Mouse (Mus musculus) stomach, embryonic 15.5 days (tissue): ENCODE measurements around the gene Elmsan1. TPM values are rescaled to one million over a fixed set of nuclear protein-coding genes. Genes with fewer than 3 reads are reported as not detected.
"Not testable (repeated sequence)": the region's sequence is repeated elsewhere in the genome, so short reads cannot be mapped to it uniquely, and the experiment has no call there.

Experiments used
- ATAC-seq: fragments of 200-750 bp; cut with Nextera tagmentation; 2 replicates; pipeline ENCODE4 v1.8.0; 2017; ENCODE audit warnings: low read depth, moderate number of reproducible peaks, moderate TSS enrichment; ENCODE audit not compliant: insufficient read depth, low FRiP score
- H3K27ac ChIP-seq: fragments of 300-500 bp; sonication (generic); 2 replicates; pipeline ENCODE4 v1.5.1; 2015; ENCODE audit warnings: mild to moderate bottlenecking, inconsistent platforms
- H3K27me3 ChIP-seq: fragments of 300-500 bp; sonication (generic); replicated peaks from 2 replicates; pipeline ENCODE4 v1.6.1; 2015; ENCODE audit warnings: inconsistent platforms
- H3K36me3 ChIP-seq: fragments of 300-500 bp; sonication (generic); 2 replicates; pipeline ENCODE4 v1.6.1; 2015; ENCODE audit warnings: inconsistent platforms
- H3K4me1 ChIP-seq: fragments of 300-500 bp; sonication (generic); 2 replicates; pipeline ENCODE4 v1.6.1; 2015; ENCODE audit warnings: inconsistent platforms
- H3K4me2 ChIP-seq: fragments of 300-500 bp; sonication (generic); 2 replicates; pipeline ENCODE4 v1.6.1; 2015; ENCODE audit warnings: mild to moderate bottlenecking, inconsistent platforms
- H3K4me3 ChIP-seq: fragments of 300-500 bp; sonication (generic); replicated peaks from 2 replicates; pipeline ENCODE4 v1.5.1; 2015; ENCODE audit warnings: inconsistent platforms
- H3K9ac ChIP-seq: fragments of 300-500 bp; sonication (generic); 2 replicates; pipeline ENCODE4 v1.6.1; 2015; ENCODE audit warnings: inconsistent platforms
- H3K9me3 ChIP-seq: fragments of 300-500 bp; sonication (generic); 2 replicates; pipeline ENCODE4 v1.6.1; 2016; ENCODE audit warnings: inconsistent platforms
- WGBS: fragments of 180-500 bp; shearing (Covaris S2); methylation state at CpG from one replicate; pipeline ENCODE4 v1.1.7; 2015; 5-methylcytosine and 5-hydroxymethylcytosine counted together
- polyA plus RNA-seq: library from polyadenylated mRNA; unstranded; fragments of >200 nt; fragmentation: Nextera tagmentation; extraction: Ambion mirVana; gene quantifications from 2 replicates; pipeline ENCODE4 v1.2.1, GENCODE M21; 2015

The Elmsan1 gene
- polyA plus RNA-seq = 9.9 and 10.5 TPM in 2 replicates

- no peaks in the 10 kb centered on the region for H3K36me3 ChIP-seq
- peak within 1 kb of the TSS; percentile 80 for H3K4me3 ChIP-seq
- no peaks in the 10 kb centered on the region for H3K27me3 ChIP-seq
- H3K4me2 ChIP-seq = peak within 1 kb of the TSS; percentile 81
- under 1% methylated on average over 81 of the region's 82 CpGs for WGBS
- H3K27ac ChIP-seq = peak within 1 kb of the TSS; percentile 95
- H3K4me1 ChIP-seq = peaks cover 32% of the 10 kb centered on the region
- ATAC-seq = peak; percentile 83
- H3K9me3 ChIP-seq = no peaks in the 10 kb centered on the region
- peak within 1 kb of the TSS; percentile 94 for H3K9ac ChIP-seq
Measured at GRCm38 (mm10) chr12:84218289-84219120, at the start of gene Elmsan1. Gene Elmsan1 (minus strand): TSS chr12:84218881.

DNA sequence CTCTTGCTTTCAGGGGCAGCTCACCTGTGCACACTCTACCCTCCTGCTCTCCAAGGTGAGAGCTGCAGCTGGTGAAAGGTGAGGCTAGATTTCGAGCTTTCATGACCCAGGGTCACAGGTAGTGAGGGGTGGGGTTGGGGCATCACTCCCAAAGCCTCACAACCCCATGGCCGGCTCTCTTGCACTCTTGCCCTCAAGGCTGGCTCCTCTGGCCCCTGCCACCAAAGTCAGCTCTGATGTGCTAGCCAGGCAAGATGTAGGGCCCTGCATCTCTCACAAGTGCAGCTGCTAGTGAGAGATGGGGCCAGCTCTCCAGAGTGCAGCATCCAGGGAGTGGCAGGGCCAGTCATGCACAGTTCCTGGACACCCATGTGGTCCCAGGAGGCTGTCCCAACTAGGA is 48.6 kb upstream of the Elmsan1 start:
- no peak for ATAC-seq
- Histone ChIP-seq H3K27ac (no peak overlapping the region), H3K9me3 (no peaks in the 10 kb centered on the region), H3K4me2 (no peak overlapping the region), H3K9ac (no peak overlapping the region), H3K27me3 (no peaks in the 10 kb centered on the region), H3K36me3 (no peaks in the 10 kb centered on the region), H3K4me1 (no peaks in the 10 kb centered on the region), H3K4me3 (no peak overlapping the region)
- 53% methylated on average over 2 of the region's 2 CpGs for WGBS

DNA sequence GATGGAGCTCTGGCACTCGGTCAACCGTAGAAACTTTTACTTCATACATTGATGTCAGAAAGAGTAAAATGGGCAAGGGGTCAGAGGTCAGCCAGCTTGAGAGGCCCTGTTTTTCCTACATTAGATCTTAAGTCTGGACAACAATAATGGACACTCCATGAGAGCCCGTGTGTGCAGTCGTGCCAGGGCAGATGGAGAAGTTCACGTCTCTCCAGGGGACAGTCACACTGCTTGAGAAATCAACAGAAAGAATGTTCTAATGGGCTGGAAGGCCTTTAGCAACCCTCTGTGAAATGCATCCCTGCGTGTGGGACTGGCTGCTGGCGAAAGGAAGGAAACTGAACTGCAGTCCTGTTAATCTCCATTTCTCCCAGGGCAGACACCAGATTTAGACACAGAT is 41.7 kb upstream of the Elmsan1 start:
- Histone ChIP-seq H3K27me3 (no peaks in the 10 kb centered on the region), H3K4me1 (no peaks in the 10 kb centered on the region), H3K9me3 (no peaks in the 10 kb centered on the region), H3K27ac (no peak overlapping the region), H3K9ac (no peak overlapping the region), H3K4me2 (no peak overlapping the region), H3K4me3 (no peak overlapping the region), H3K36me3 (no peaks in the 10 kb centered on the region)
- no peak for ATAC-seq
- WGBS = 52% methylated on average over 7 of the region's 7 CpGs

- no peaks in the 10 kb centered on the region for H3K4me1 ChIP-seq
- WGBS = 65% methylated on average over 5 of the region's 5 CpGs
Measured at GRCm38 (mm10) chr12:84254886-84255285, 36.2 kb upstream of the Elmsan1 start.

DNA sequence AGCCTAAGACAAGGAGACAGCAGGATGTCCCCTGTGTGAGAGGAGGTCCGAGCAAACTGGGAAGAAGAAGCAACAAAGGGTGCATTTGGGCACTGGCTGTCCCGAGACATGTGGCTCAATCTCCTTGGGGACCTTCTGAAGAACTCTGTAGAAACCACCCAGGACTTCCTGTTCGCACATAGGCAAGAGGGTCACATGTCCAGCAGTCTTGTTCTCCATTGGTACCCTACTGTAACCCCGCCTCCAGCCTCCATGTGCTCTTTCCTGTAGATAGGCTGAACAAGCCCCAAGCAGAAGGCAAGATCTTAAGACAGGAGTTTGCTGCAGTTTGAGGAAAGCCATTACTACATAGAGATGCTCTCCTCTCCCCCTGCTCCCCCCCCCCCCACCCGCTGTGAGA is 34.1 kb upstream of the Elmsan1 start:
- 91% methylated on average over 5 of the region's 5 CpGs for WGBS
- H3K4me3 ChIP-seq = no peak overlapping the region
- H3K9ac ChIP-seq = no peak overlapping the region
- H3K9me3 ChIP-seq = no peaks in the 10 kb centered on the region
- no peak for ATAC-seq
- H3K4me1 ChIP-seq = no peaks in the 10 kb centered on the region
- no peak overlapping the region for H3K27ac ChIP-seq
- no peaks in the 10 kb centered on the region for H3K27me3 ChIP-seq
- no peak overlapping the region for H3K4me2 ChIP-seq
- H3K36me3 ChIP-seq = no peaks in the 10 kb centered on the region

More at GRCm38 (mm10) chr12:84254886-84255285, 36.2 kb upstream of the Elmsan1 start:
- H3K4me3 ChIP-seq = no peak overlapping the region
- H3K36me3 ChIP-seq = no peaks in the 10 kb centered on the region
- ATAC-seq = no peak
- H3K9me3 ChIP-seq = no peaks in the 10 kb centered on the region
- H3K27me3 ChIP-seq = no peaks in the 10 kb centered on the region
- no peak overlapping the region for H3K9ac ChIP-seq
- no peak overlapping the region for H3K4me2 ChIP-seq
- no peak overlapping the region for H3K27ac ChIP-seq

- no peaks in the 10 kb centered on the region for H3K4me1 ChIP-seq
- no peak for ATAC-seq
- no peaks in the 10 kb centered on the region for H3K27me3 ChIP-seq
- no peak overlapping the region for H3K27ac ChIP-seq
- H3K4me2 ChIP-seq = no peak overlapping the region
- H3K9ac ChIP-seq = no peak overlapping the region
- H3K36me3 ChIP-seq = no peaks in the 10 kb centered on the region
- H3K4me3 ChIP-seq = no peak overlapping the region
- 7% methylated on average over 3 of the region's 3 CpGs for WGBS
- no peaks in the 10 kb centered on the region for H3K9me3 ChIP-seq
Measured at GRCm38 (mm10) chr12:84249217-84249616, 30.5 kb upstream of the Elmsan1 start.

GRCm38 (mm10) chr12:84245683-84246082 is 27.0 kb upstream of the Elmsan1 start:
- Histone ChIP-seq H3K9me3 (no peaks in the 10 kb centered on the region), H3K9ac (no peak overlapping the region), H3K4me1 (no peaks in the 10 kb centered on the region), H3K4me2 (no peak overlapping the region), H3K27ac (no peak overlapping the region), H3K36me3 (no peaks in the 10 kb centered on the region), H3K27me3 (no peaks in the 10 kb centered on the region), H3K4me3 (no peak overlapping the region)
- ATAC-seq = no peak
- 69% methylated on average over 5 of the region's 5 CpGs for WGBS

DNA sequence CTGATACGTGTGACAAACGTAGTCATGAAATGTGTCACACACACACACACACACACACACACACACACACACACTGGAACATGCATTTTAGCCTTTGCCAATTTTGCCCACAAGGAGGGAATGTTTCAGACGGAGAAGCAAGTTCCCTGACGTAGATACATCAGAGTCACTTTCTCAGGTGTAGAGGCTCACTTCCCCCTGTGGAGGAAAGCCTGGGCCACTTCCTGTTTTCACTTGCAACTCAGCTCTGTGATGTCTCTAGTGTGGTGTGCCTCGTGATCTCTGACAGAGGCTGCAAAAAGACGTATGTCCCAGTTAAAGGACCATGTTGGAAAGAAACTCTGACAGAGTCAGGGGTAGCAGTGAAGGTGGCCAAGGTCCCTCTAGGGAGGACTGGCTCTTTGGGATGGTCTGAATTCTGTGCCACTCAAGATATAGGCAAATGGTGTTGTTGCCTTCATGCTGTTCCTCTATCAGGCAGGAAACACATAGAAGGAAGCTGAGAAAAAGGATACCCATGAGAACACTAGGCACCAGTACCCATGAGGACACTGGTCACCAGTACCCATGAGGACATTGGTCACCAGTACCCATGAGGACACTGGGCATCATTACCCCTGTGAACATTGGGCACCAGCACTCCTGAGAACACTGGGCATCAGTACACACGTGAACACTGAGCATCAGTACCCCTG is 24.5 kb upstream of the Elmsan1 start:
- WGBS = 75% methylated on average over 7 of the region's 7 CpGs

GRCm38 (mm10) chr12:84237036-84237435 is 18.4 kb upstream of the Elmsan1 start:
- H3K4me2 ChIP-seq, H3K9ac ChIP-seq, H3K4me1 ChIP-seq, H3K36me3 ChIP-seq, H3K27me3 ChIP-seq, H3K4me3 ChIP-seq, ATAC-seq, H3K27ac ChIP-seq, H3K9me3 ChIP-seq: not testable (repeated sequence)
- WGBS = 77% methylated on average over 5 of the region's 5 CpGs

More for the DNA sequence above, 24.5 kb upstream of the Elmsan1 start:
- H3K9me3 ChIP-seq = no peaks in the 10 kb centered on the region
- no peak for ATAC-seq
- H3K4me2 ChIP-seq = no peak overlapping the region
- H3K4me1 ChIP-seq = no peaks in the 10 kb centered on the region
- H3K27me3 ChIP-seq = no peaks in the 10 kb centered on the region
- H3K4me3 ChIP-seq = no peak overlapping the region
- H3K36me3 ChIP-seq = no peaks in the 10 kb centered on the region
- no peak overlapping the region for H3K9ac ChIP-seq
- no peak overlapping the region for H3K27ac ChIP-seq

DNA sequence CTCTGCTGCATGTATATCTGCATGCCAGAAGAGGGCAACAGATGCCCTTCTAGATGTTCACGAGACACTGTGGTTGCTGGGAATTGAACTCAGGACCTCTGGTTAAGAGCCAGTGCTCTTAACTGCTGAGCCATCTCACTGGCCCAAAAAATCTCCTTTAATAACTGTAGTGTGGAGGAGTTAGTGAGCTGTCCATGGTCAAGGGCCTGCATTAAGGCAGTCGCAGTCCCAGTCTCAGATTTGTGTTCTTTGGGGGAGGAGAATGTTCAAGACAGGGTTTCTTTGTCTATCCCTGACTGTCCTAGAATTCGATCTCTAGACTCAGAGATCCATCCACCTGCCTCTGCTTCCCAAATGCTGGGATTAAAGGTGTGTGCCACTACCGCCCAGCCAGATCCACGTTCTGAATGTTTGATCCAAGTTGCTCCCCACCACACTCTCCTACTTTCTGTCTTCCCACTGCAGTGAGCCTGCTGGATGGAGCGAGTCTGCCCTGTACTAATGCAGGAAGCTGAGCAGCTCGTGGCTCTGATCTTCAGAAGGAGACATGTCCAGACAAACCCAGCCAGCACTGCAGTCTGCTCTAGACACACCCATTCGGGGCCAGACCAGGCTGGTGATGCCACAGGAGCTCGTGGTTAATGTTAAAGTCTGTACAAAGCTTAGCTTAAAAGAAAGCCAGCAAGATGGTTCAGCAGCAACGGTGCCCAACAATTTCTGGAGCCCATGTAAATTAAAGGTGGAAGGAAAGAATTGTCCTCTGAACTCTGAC is 17.5 kb upstream of the Elmsan1 start:
- no peak for ATAC-seq
- 77% methylated on average over 10 of the region's 10 CpGs for WGBS
- H3K27ac ChIP-seq = peak overlapping the region; percentile 33; the same call in 1 of the 2 replicates

DNA sequence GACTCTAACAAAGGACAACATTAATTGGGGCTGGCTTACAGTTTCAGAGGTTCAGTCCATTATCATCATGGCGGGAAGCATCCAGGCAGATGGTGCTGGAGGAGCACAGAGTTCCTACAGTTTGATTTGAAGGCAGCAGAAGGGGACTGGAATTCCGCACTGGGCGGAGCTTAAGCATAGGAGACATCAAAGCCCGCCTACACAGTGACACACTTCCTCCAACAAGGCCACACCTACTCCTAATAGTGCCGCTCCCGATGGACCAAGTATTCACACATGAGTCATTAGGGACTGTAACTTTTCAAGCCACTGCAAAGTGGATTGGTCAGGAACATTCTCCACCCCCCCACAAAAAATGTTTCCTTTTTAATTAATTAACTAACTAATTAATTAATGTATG is 16.9 kb upstream of the Elmsan1 start:
- ATAC-seq = no peak
- no peak overlapping the region for H3K4me2 ChIP-seq
- H3K4me3 ChIP-seq = no peak overlapping the region
- no peaks in the 10 kb centered on the region for H3K36me3 ChIP-seq
- H3K4me1 ChIP-seq = no peaks in the 10 kb centered on the region
- WGBS = 94% methylated on average over 6 of the region's 6 CpGs
- H3K9ac ChIP-seq = no peak overlapping the region
- H3K9me3 ChIP-seq = no peaks in the 10 kb centered on the region
- H3K27me3 ChIP-seq = no peaks in the 10 kb centered on the region
- peak overlapping the region; percentile 33; the same call in 1 of the 2 replicates for H3K27ac ChIP-seq

More for the DNA sequence above, 17.5 kb upstream of the Elmsan1 start:
- Histone ChIP-seq H3K36me3 (no peaks in the 10 kb centered on the region), H3K9me3 (no peaks in the 10 kb centered on the region), H3K4me3 (no peak overlapping the region), H3K27me3 (no peaks in the 10 kb centered on the region), H3K4me2 (no peak overlapping the region), H3K9ac (no peak overlapping the region), H3K4me1 (no peaks in the 10 kb centered on the region)
